11 mouse cellular contexts compared by ENCODE assay signal in genomic region chr11:109706055-109706412, GRCm38 (mm10). TPM values are rescaled to one million over a fixed set of nuclear protein-coding genes. Genes with fewer than 3 reads are reported as not detected.
DNase-seq lines count a peak whose midpoint lies in the region; ATAC-seq and TF ChIP-seq lines count a peak whose summit lies in the region.
"Had no signal": no experiment of that assay in that cellular context is flagged by ENCODE, and none has a peak within 500 bp of the region (broad histone marks: within the 10 kb centered on the region; RNA-seq: fewer than 3 reads in every experiment).

No protein-coding gene starts in this region.

- peak; percentile 41 for DNase-seq in gastrocnemius, adult 2 months
- DNase-seq in gastrocnemius, adult 8-10 months (ENCODE audit: low spot score in 2 of 2), result no peak
- peak; percentile 52 to 77 for DNase-seq in heart, adult 2 months
- peak; percentile 36 to 72 for DNase-seq in kidney, postnatal 36 days
- no peak for DNase-seq in thymus, postnatal 14 days
- DNase-seq in testis, postnatal 10 days (ENCODE audit: low spot score), result no peak
- DNase-seq: B cell, adult 2 months; cerebellum, adult 11 months had no signal

- no peak for TF ChIP-seq CTCF in gastrocnemius, adult 2 months (IDR thresholded peaks at IDR 0.05)
- TF ChIP-seq CTCF in heart, adult 2 months (IDR thresholded peaks at IDR 0.05), result no peak

- H3K36me3 ChIP-seq in heart, adult 2 months (ENCODE audit: control insufficient read depth, insufficient read depth, low read length), result no peaks in the 10 kb centered on the region; the same call in 1 of the 2 replicates
- H3K36me3 ChIP-seq in midbrain, embryonic 15.5 days (replicated peaks), result no peaks in the 10 kb centered on the region
- H3K36me3 ChIP-seq: hindbrain, embryonic 12.5 days had no signal

- H3K4me3 ChIP-seq in gastrocnemius, adult 2 months, result no peak overlapping the region
- H3K4me3 ChIP-seq in heart, adult 2 months, result peak overlapping the region; percentile 29; the same call in 1 of the 2 replicates
- H3K4me3 ChIP-seq in midbrain, embryonic 15.5 days, result no peak overlapping the region
- H3K4me3 ChIP-seq: hindbrain, embryonic 12.5 days had no signal

- 4% methylated on average over 9 of the region's 9 CpGs for WGBS in heart, adult 2 months
- WGBS in midbrain, embryonic 15.5 days, result 77% methylated on average over 9 of the region's 9 CpGs

- H3K4me2 ChIP-seq in midbrain, embryonic 15.5 days, result no peak overlapping the region
- H3K4me2 ChIP-seq: hindbrain, embryonic 12.5 days had no signal

- no peaks in the 10 kb centered on the region for H3K9me3 ChIP-seq in midbrain, embryonic 15.5 days
- H3K9me3 ChIP-seq: hindbrain, embryonic 12.5 days had no signal

- H3K9ac ChIP-seq in heart, adult 2 months (ENCODE audit: low read depth, low read length), result no peak overlapping the region
- H3K9ac ChIP-seq in midbrain, embryonic 15.5 days, result no peak overlapping the region
- H3K9ac ChIP-seq: hindbrain, embryonic 12.5 days had no signal

- 0 out of 2 replicates have a peak, but pooled peaks have one; percentile 43 for TF ChIP-seq EP300 in heart, adult 2 months (IDR thresholded peaks at IDR 0.05; ENCODE audit: insufficient read depth, low read depth, low read length)

- H3K27ac ChIP-seq in gastrocnemius, adult 2 months, result no peak overlapping the region; the same call in none of the 2 replicates
- H3K27ac ChIP-seq in heart, adult 2 months, result peak overlapping the region; percentile 49
- H3K27ac ChIP-seq in midbrain, embryonic 15.5 days, result no peak overlapping the region
- H3K27ac ChIP-seq: hindbrain, embryonic 12.5 days had no signal

- H3K79me2 ChIP-seq in heart, adult 2 months (replicated peaks; ENCODE audit: control insufficient read depth, insufficient read depth, low read length), result 0 out of 2 replicates have a peak, but pooled peaks cover 1% of the 10 kb centered on the region

- no peak for TF ChIP-seq POLR2A in heart, adult 2 months (IDR thresholded peaks at IDR 0.05; ENCODE audit: insufficient read depth, low read depth, low read length)

- intact Hi-C loops in gastrocnemius, adult 2 months (cut with DNase I), result no loop called here
- intact Hi-C loops in heart, adult 2 months (cut with DNase I), result no loop called here

- no peaks in the 10 kb centered on the region for H3K27me3 ChIP-seq in heart, adult 2 months (ENCODE audit: control insufficient read depth, insufficient read depth, low read length)
- no peaks in the 10 kb centered on the region for H3K27me3 ChIP-seq in midbrain, embryonic 15.5 days (replicated peaks)
- H3K27me3 ChIP-seq: hindbrain, embryonic 12.5 days had no signal

- H3K4me1 ChIP-seq in heart, adult 2 months (ENCODE audit: control insufficient read depth, insufficient read depth, low read length), result peaks cover 6% of the 10 kb centered on the region
- no peaks in the 10 kb centered on the region for H3K4me1 ChIP-seq in midbrain, embryonic 15.5 days

- ATAC-seq in megakaryocyte, adult 5-6 weeks (ENCODE audit: poor library complexity, severe bottlenecking), result peak; percentile 95
- no peak for ATAC-seq in midbrain, embryonic 15.5 days (replicated peaks)

RNA-seq across cellular contexts. Expression of gene Fam20a, which starts 16.0 kb away (rescaled TPM):
- total RNA-seq in gastrocnemius, adult 2 months (2021), result 1 to 10 TPM; 1.2 to 2.7 TPM
- 1 to 10 TPM in 2 of 4 experiments, under 1 TPM in 2; 0.87 to 1.7 (median 1.2) TPM for total RNA-seq in gastrocnemius, adult 8-10 months (2022)
- total RNA-seq in heart, adult 2 months (2021), result 1 to 10 TPM; 5.8 to 6.3 TPM
- polyA plus RNA-seq in heart, adult 2 months (2012; rRNA removed), result 6.1 and 7.9 TPM in 2 replicates
- not detected in 2 replicates for total RNA-seq in megakaryocyte, adult 5-6 weeks (2015)
- total RNA-seq in megakaryocyte, adult 5-6 weeks (2017), result 0.04 and 0.33 TPM in 2 replicates
- polyA plus RNA-seq in midbrain, embryonic 15.5 days (2015; fragmentation: Nextera tagmentation; extraction: Ambion mirVana), result 4.1 and 4.3 TPM in 2 replicates

RNA-seq across cellular contexts. Expression of gene Prkar1a, which starts 56.8 kb away (rescaled TPM):
- 100 to 1,000 TPM in 1 of 2 experiments, 10 to 100 TPM in 1; 98.9 to 117 TPM for total RNA-seq in gastrocnemius, adult 2 months (2021)
- total RNA-seq in gastrocnemius, adult 8-10 months (2022), result 100 to 1,000 TPM in 2 of 4 experiments, 10 to 100 TPM in 2; 98.3 to 106 (median 101) TPM
- 100 to 1,000 TPM; 363 to 378 TPM for total RNA-seq in heart, adult 2 months (2021)
- 169 and 248 TPM in 2 replicates for polyA plus RNA-seq in heart, adult 2 months (2012; rRNA removed)
- total RNA-seq in megakaryocyte, adult 5-6 weeks (2015), result 96.1 and 98.1 TPM in 2 replicates
- total RNA-seq in megakaryocyte, adult 5-6 weeks (2017), result 62.7 and 77.9 TPM in 2 replicates
- polyA plus RNA-seq in midbrain, embryonic 15.5 days (2015; fragmentation: Nextera tagmentation; extraction: Ambion mirVana), result 480 and 512 TPM in 2 replicates

Comparison
In these comparisons a context has a peak if more than half of its experiments do, and no peak if none do; other contexts are left out.
1. DNase-seq: peak in gastrocnemius, adult 2 months (single experiment), heart, adult 2 months (2 of 2) and kidney, postnatal 36 days (2 of 2); none in gastrocnemius, adult 8-10 months (0 of 2), thymus, postnatal 14 days (single experiment) and testis, postnatal 10 days (single experiment).